Mouse (Mus musculus) liver, embryonic 16.5 days (tissue): ENCODE results near the gene Gse1. TPM values are rescaled to one million over a fixed set of nuclear protein-coding genes. Genes with fewer than 3 reads are reported as not detected.

Source experiments
- ATAC-seq: fragments of 200-750 bp; cut with Nextera tagmentation; 2 replicates; pipeline ENCODE4 v1.8.0; 2017; ENCODE audit warnings: low read depth, mild to moderate bottlenecking, moderate number of reproducible peaks, moderate library complexity
- H3K27ac ChIP-seq: fragments of 300-500 bp; sonication (generic); 2 replicates; pipeline ENCODE4 v1.5.1; 2014; ENCODE audit warnings: mild to moderate bottlenecking, low read length
- H3K27me3 ChIP-seq: fragments of 300-500 bp; sonication (generic); 2 replicates; pipeline ENCODE4 v1.6.1; 2014; ENCODE audit warnings: low read depth, low read length, mixed read lengths; ENCODE audit not compliant: control insufficient read depth, insufficient read depth
- H3K36me3 ChIP-seq: fragments of 300-500 bp; sonication (generic); 2 replicates; pipeline ENCODE4 v1.6.1; 2014; ENCODE audit warnings: mild to moderate bottlenecking; ENCODE audit not compliant: control insufficient read depth, insufficient read depth
- H3K4me1 ChIP-seq: fragments of 300-500 bp; sonication (generic); 2 replicates; pipeline ENCODE4 v1.6.1; 2014; ENCODE audit warnings: low read depth, low read length, mixed read lengths; ENCODE audit not compliant: control insufficient read depth
- H3K4me2 ChIP-seq: fragments of 300-500 bp; sonication (generic); 2 replicates; pipeline ENCODE4 v1.6.1; 2014; ENCODE audit warnings: low read depth, low read length, mixed read lengths
- H3K4me3 ChIP-seq: fragments of 300-500 bp; sonication (generic); 2 replicates; pipeline ENCODE4 v1.5.1; 2014; ENCODE audit warnings: low read depth, mild to moderate bottlenecking, low read length
- H3K9ac ChIP-seq: fragments of 300-500 bp; sonication (generic); 2 replicates; pipeline ENCODE4 v1.6.1; 2014; ENCODE audit warnings: low read depth, low read length
- H3K9me3 ChIP-seq: fragments of 300-500 bp; sonication (generic); replicated peaks from 2 replicates; pipeline ENCODE4 v1.6.1; 2016; ENCODE audit warnings: low read length; ENCODE audit not compliant: control insufficient read depth
- WGBS: fragments of 180-500 bp; shearing (Covaris S2); extraction: QIAGEN DNeasy Blood & Tissue Kit; methylation state at CpG from one replicate; pipeline ENCODE4 v1.1.7; 2014; ENCODE audit not compliant: insufficient replicate concordance; 5-methylcytosine and 5-hydroxymethylcytosine counted together
- polyA plus RNA-seq: library from polyadenylated mRNA; unstranded; fragments of >200 nt; fragmentation: Nextera tagmentation; extraction: Ambion mirVana; gene quantifications from 2 replicates; pipeline ENCODE4 v1.2.1, GENCODE M21; 2015

The Gse1 gene
- polyA plus RNA-seq, 1 experiment from 2014 or later, result 9.5 TPM

GRCm38 (mm10) chr8:120532517-120533215 is 304.4 kb downstream of the Gse1 start:
- Histone ChIP-seq H3K4me3 (no peak overlapping the region), H3K4me2 (peak overlapping the region; percentile 38)

GRCm38 (mm10) chr8:120533380-120533779 is 305.1 kb downstream of the Gse1 start:
- H3K4me3 ChIP-seq, result no peak overlapping the region
- no peak overlapping the region for H3K9ac ChIP-seq
- no peak for ATAC-seq
- WGBS, result 62% methylated on average over 3 of the region's 3 CpGs
- no peaks in the 10 kb centered on the region for H3K9me3 ChIP-seq
- H3K4me1 ChIP-seq, result peaks cover 74% of the 10 kb centered on the region
- H3K27me3 ChIP-seq, result no peaks in the 10 kb centered on the region
- no peaks in the 10 kb centered on the region for H3K36me3 ChIP-seq
- H3K27ac ChIP-seq, result no peak overlapping the region
- H3K4me2 ChIP-seq, result no peak overlapping the region

More at GRCm38 (mm10) chr8:120532517-120533215, 304.4 kb downstream of the Gse1 start:
- WGBS, result 5% methylated on average over 29 of the region's 29 CpGs
- Histone ChIP-seq H3K36me3 (no peaks in the 10 kb centered on the region), H3K9me3 (no peaks in the 10 kb centered on the region), H3K9ac (peak overlapping the region; percentile 16; the same call in 1 of the 2 replicates), H3K4me1 (peaks cover 74% of the 10 kb centered on the region), H3K27me3 (no peaks in the 10 kb centered on the region), H3K27ac (no peak overlapping the region)
- ATAC-seq, result no peak

GRCm38 (mm10) chr8:120534080-120534479 is 305.8 kb downstream of the Gse1 start:
- no peak for ATAC-seq
- Histone ChIP-seq H3K36me3 (no peaks in the 10 kb centered on the region), H3K9me3 (no peaks in the 10 kb centered on the region), H3K4me1 (peaks cover 74% of the 10 kb centered on the region), H3K4me2 (no peak overlapping the region), H3K9ac (no peak overlapping the region), H3K4me3 (no peak overlapping the region), H3K27ac (no peak overlapping the region), H3K27me3 (no peaks in the 10 kb centered on the region)
- 31% methylated on average over 8 of the region's 8 CpGs for WGBS

- Histone ChIP-seq H3K4me1 (peaks cover 77% of the 10 kb centered on the region), H3K9ac (no peak overlapping the region), H3K4me3 (no peak overlapping the region)
These were observed 306.5 kb downstream of the Gse1 start for GRCm38 (mm10) chr8:120534504-120535368.

GRCm38 (mm10) chr8:120535452-120536305 is 307.4 kb downstream of the Gse1 start:
- Histone ChIP-seq H3K4me1 (peaks cover 85% of the 10 kb centered on the region), H3K9me3 (no peaks in the 10 kb centered on the region), H3K27ac (peak overlapping the region; percentile 95), H3K4me3 (peak overlapping the region; percentile 95), H3K9ac (peak overlapping the region; percentile 94), H3K36me3 (no peaks in the 10 kb centered on the region), H3K4me2 (peak overlapping the region; percentile 99), H3K27me3 (no peaks in the 10 kb centered on the region)
- WGBS, result under 1% methylated on average over 68 of the region's 79 CpGs
- ATAC-seq, result no peak

More at GRCm38 (mm10) chr8:120534504-120535368, 306.5 kb downstream of the Gse1 start:
- ATAC-seq, result peak; percentile 30
- Histone ChIP-seq H3K4me2 (peak overlapping the region; percentile 99), H3K9me3 (no peaks in the 10 kb centered on the region), H3K27ac (no peak overlapping the region), H3K36me3 (no peaks in the 10 kb centered on the region), H3K27me3 (no peaks in the 10 kb centered on the region)
- WGBS, result 19% methylated on average over 14 of the region's 14 CpGs

GRCm38 (mm10) chr8:120536306-120537206 is 308.3 kb downstream of the Gse1 start:
- H3K36me3 ChIP-seq, result no peaks in the 10 kb centered on the region
- H3K4me2 ChIP-seq, result peak overlapping the region; percentile 99
- H3K9me3 ChIP-seq, result no peaks in the 10 kb centered on the region
- H3K4me3 ChIP-seq, result peak overlapping the region; percentile 95
- H3K9ac ChIP-seq, result peak overlapping the region; percentile 94
- under 1% methylated on average over 55 of the region's 61 CpGs for WGBS
- no peaks in the 10 kb centered on the region for H3K27me3 ChIP-seq
- peaks cover 89% of the 10 kb centered on the region for H3K4me1 ChIP-seq
- peak overlapping the region; percentile 95 for H3K27ac ChIP-seq
- ATAC-seq, result peak; percentile 37; the same call in 1 of the 2 replicates

GRCm38 (mm10) chr8:120537207-120537817 is 309.1 kb downstream of the Gse1 start:
- H3K36me3 ChIP-seq, result no peaks in the 10 kb centered on the region
- H3K9ac ChIP-seq, result peak overlapping the region; percentile 94
- peak overlapping the region; percentile 95 for H3K27ac ChIP-seq
- no peaks in the 10 kb centered on the region for H3K27me3 ChIP-seq
- WGBS, result under 1% methylated on average over 76 of the region's 79 CpGs
- peak; percentile 83 for ATAC-seq
- H3K9me3 ChIP-seq, result no peaks in the 10 kb centered on the region
- H3K4me2 ChIP-seq, result peak overlapping the region; percentile 99
- peaks cover 89% of the 10 kb centered on the region for H3K4me1 ChIP-seq
- H3K4me3 ChIP-seq, result peak overlapping the region; percentile 95
